Mouse (Mus musculus): ENCODE measurements around the gene Ispd. TPM values are rescaled to one million over a fixed set of nuclear protein-coding genes. Genes with fewer than 3 reads are reported as not detected.

The Ispd gene
- 10 to 100 TPM; 13.6 to 14.8 (median 14.3) TPM for total RNA-seq (2022)

- peak; percentile 79 to 87 for DNase-seq (ENCODE audit: low spot score in 2 of 2)
Measured at GRCm38 (mm10) chr12:36381441-36382340, at the start of gene Ispd, which contains the start of gene D630036H23Rik. Gene Ispd (plus strand): TSS chr12:36381450. Gene D630036H23Rik (minus strand): TSS chr12:36382181.

- no peak for DNase-seq (ENCODE audit: low spot score in 2 of 2)
Measured at GRCm38 (mm10) chr12:36332676-36333075, 48.6 kb upstream of the Ispd start.

GRCm38 (mm10) chr12:36333837-36334281 lies 47.4 kb upstream of the Ispd start:
- peak in 1 of 2 experiments; percentile 4 for DNase-seq (ENCODE audit: low spot score in 2 of 2)

- no peak for DNase-seq (ENCODE audit: low spot score in 2 of 2)
Measured at GRCm38 (mm10) chr12:36344131-36344530, 37.1 kb upstream of the Ispd start.

- DNase-seq (ENCODE audit: low spot score in 2 of 2): no peak
Measured at GRCm38 (mm10) chr12:36360064-36360463, 21.2 kb upstream of the Ispd start.

GRCm38 (mm10) chr12:36360693-36361092 lies 20.6 kb upstream of the Ispd start:
- no peak for DNase-seq (ENCODE audit: low spot score in 2 of 2)

- DNase-seq (ENCODE audit: low spot score in 2 of 2): no peak
Measured at GRCm38 (mm10) chr12:36364013-36364412, 17.2 kb upstream of the Ispd start.

- no peak for DNase-seq (ENCODE audit: low spot score in 2 of 2)
Measured at GRCm38 (mm10) chr12:36373237-36373998, 7.8 kb upstream of the Ispd start.

- peak in 1 of 2 experiments; percentile 12 for DNase-seq (ENCODE audit: low spot score in 2 of 2)
Measured at GRCm38 (mm10) chr12:36376391-36376790, 4.9 kb upstream of the Ispd start.

GRCm38 (mm10) chr12:36380254-36380653 lies 996 bp upstream of the Ispd start:
- no peak for DNase-seq (ENCODE audit: low spot score in 2 of 2)

- DNase-seq (ENCODE audit: low spot score in 2 of 2): no peak
Measured at GRCm38 (mm10) chr12:36380806-36381205, 444 bp upstream of the Ispd start.

GRCm38 (mm10) chr12:36385386-36385785 lies 4.1 kb downstream of the Ispd start:
- DNase-seq (ENCODE audit: low spot score in 2 of 2): no peak

- DNase-seq (ENCODE audit: low spot score in 2 of 2): no peak
Measured at GRCm38 (mm10) chr12:36386991-36387390, 5.7 kb downstream of the Ispd start.

GRCm38 (mm10) chr12:36395115-36395514 lies 13.9 kb downstream of the Ispd start:
- DNase-seq (ENCODE audit: low spot score in 2 of 2): peak in 1 of 2 experiments; percentile 27

GRCm38 (mm10) chr12:36423677-36424076 lies 42.4 kb downstream of the Ispd start:
- DNase-seq (ENCODE audit: low spot score in 2 of 2): no peak

GRCm38 (mm10) chr12:36425258-36425657 lies 44.0 kb downstream of the Ispd start:
- DNase-seq (ENCODE audit: low spot score in 2 of 2): no peak

- no peak for DNase-seq (ENCODE audit: low spot score in 2 of 2)
Measured at GRCm38 (mm10) chr12:36426163-36427045, 45.2 kb downstream of the Ispd start.

GRCm38 (mm10) chr12:36436956-36437355 lies 55.7 kb downstream of the Ispd start:
- no peak for DNase-seq (ENCODE audit: low spot score in 2 of 2)

GRCm38 (mm10) chr12:36439396-36439795 lies 58.1 kb downstream of the Ispd start:
- DNase-seq (ENCODE audit: low spot score in 2 of 2): no peak

- DNase-seq (ENCODE audit: low spot score in 2 of 2): peak in 1 of 2 experiments; percentile 11
Measured at GRCm38 (mm10) chr12:36456002-36456401, 74.8 kb downstream of the Ispd start.

GRCm38 (mm10) chr12:36457726-36458125 lies 76.5 kb downstream of the Ispd start:
- no peak for DNase-seq (ENCODE audit: low spot score in 2 of 2)

Measured in layer of hippocampus, adult 8-10 months (tissue).